Mouse (Mus musculus): ENCODE measurements around the gene Setd1b. TPM values are rescaled to one million over a fixed set of nuclear protein-coding genes. Genes with fewer than 3 reads are reported as not detected.

Gene Setd1b
- total RNA-seq, 2 experiments from 2014 or later, result 9.8 to 11.3 TPM

DNA sequence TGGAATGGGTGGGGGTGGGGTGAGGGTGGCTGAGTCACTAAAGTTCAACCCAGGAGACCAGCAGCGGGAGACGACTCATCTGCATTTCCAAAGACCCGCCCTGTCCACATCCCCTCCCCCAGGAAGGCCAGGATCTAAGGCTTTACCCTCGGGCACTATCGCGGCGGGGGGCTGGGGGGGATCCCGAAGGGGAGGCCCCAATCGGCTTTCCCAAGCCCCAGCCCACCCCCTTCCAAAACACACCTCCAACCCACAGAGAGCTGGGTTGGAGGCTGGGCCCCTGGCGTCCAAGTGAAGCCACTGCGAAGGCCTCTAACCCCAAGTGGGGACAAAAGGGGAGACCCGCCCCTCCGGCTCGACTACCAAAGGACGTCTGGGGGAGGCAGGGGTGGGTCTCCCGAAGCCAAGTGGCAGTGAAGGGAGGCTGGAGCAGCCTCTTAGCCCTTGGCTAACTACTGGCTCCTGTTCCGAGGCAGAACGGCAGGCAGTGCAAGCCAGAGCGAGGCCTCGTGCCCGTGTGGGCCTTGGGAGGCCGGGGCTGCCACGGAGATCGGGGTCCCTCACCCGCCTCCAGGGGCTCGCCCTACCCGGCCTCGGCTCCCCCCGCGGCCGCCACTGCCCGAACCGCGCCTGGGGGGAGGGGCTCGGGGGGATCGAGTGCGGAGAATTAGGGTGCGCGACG lies 3.6 kb upstream of the Setd1b start:
- DNase-seq, result peak; percentile 86
- intact Hi-C loops (cut with DNase I), result no loop called here
- Histone ChIP-seq H3K4me3 (peak overlapping the region; percentile 88), H3K27ac (peak overlapping the region; percentile 98)
- no peak; the same call in 1 of the 2 replicates for TF ChIP-seq CTCF (IDR thresholded peaks at IDR 0.05)

DNA sequence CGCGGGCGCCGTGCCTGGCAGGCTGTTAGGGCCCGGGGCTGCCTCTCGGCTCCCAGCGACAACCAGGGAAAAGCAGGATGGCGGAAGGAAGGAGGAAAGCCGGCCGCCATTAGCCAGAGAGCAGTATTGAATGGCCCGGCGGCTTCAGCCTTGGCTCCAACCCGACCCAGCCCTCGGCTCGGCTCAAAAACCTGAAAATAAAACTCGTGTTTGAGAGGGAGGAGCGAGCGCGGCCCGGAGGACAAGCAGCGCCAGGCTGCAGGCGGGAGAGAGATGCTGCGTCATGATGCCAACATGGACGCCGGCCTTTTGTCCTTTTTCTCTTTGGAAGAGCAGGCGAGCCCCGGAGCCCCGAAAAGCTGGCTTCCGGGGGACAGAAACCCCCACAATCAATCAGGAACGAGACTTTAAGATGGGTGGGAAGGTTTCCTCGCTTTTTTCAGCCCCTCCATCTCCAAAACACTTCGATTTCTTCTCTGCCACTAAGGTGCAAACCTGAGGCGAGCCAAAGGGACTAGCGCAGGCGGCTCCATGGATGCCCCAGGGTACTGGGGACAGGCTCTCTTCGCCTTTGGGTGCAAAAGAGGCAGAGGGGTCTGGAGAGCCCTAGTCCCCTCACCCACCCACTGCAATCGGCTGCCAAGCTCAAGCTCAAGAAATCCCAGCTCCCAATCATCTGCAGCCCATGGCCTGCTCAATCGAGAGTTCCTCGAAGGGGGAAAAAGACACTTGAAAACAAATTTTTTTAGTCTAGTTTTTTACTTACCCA lies 2.9 kb upstream of the Setd1b start:
- intact Hi-C loops (cut with DNase I), result no loop called here
- Histone ChIP-seq H3K27ac (peak overlapping the region; percentile 98), H3K4me3 (peak overlapping the region; percentile 88)
- DNase-seq, result peak; percentile 94
- TF ChIP-seq CTCF (IDR thresholded peaks at IDR 0.05), result no peak

- Histone ChIP-seq H3K27ac (peak overlapping the region; percentile 98), H3K4me3 (peak overlapping the region; percentile 88)
- DNase-seq, result peak; percentile 42
- no peak for TF ChIP-seq CTCF (IDR thresholded peaks at IDR 0.05)
- intact Hi-C loops (cut with DNase I), result no loop called here
Observed at GRCm38 (mm10) chr5:123139722-123140627, 2.0 kb upstream of the Setd1b start.

GRCm38 (mm10) chr5:123140694-123141554 lies 1.1 kb upstream of the Setd1b start:
- no peak for TF ChIP-seq CTCF (IDR thresholded peaks at IDR 0.05)
- intact Hi-C loops (cut with DNase I), result no loop called here
- Histone ChIP-seq H3K27ac (peak overlapping the region; percentile 98), H3K4me3 (peak overlapping the region; percentile 88)
- DNase-seq, result peak; percentile 94

- TF ChIP-seq CTCF (IDR thresholded peaks at IDR 0.05), result no peak
- Histone ChIP-seq H3K4me3 (peak overlapping the region; percentile 88), H3K27ac (peak overlapping the region; percentile 98)
- peak; percentile 70 for DNase-seq
- intact Hi-C loops (cut with DNase I), result no loop called here
Observed at GRCm38 (mm10) chr5:123141555-123142160, 335 bp upstream of the Setd1b start.

GRCm38 (mm10) chr5:123143251-123143970 lies 1.4 kb downstream of the Setd1b start:
- H3K27ac ChIP-seq, result peak overlapping the region; percentile 98
- peak; percentile 35 for DNase-seq
- peak overlapping the region; percentile 88 for H3K4me3 ChIP-seq
- intact Hi-C loops (cut with DNase I), result no loop called here
- no peak for TF ChIP-seq CTCF (IDR thresholded peaks at IDR 0.05)

DNA sequence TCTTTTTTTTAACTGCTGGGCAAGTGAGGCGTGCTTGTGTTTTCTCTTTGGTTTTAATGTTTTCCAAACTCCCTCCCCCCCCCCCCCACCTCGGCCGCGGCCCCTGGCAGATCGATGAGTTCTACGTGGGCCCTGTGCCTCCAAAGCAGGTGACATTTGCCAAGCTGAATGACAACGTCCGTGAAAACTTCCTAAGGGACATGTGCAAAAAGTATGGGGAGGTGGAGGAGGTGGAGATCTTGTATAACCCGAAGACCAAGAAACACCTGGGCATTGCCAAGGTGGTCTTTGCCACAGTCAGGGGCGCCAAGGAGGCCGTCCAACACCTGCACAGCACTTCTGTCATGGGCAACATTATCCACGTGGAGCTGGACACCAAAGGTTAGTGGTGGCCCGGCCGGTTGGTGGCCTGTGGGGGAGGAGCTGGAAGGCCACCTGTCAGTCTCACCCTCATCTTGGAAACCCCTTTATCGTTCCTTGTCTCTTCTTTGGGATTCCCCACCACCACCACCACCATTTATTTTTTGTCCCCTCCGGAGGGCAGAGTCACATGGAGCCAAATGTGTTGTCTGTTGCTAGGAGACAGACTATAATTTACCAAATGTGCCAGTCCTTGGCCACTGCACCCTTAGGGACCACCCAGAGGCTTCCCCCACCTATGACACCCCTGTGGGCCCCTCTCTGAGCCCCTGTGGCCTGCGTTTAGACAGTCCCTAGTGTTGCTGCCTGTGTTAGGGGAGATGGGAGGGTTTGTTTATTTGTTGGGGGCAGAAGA lies 2.2 kb downstream of the Setd1b start:
- Histone ChIP-seq H3K27ac (peak overlapping the region; percentile 98), H3K4me3 (peak overlapping the region; percentile 88)
- peak; percentile 29 for DNase-seq
- intact Hi-C loops (cut with DNase I), result no loop called here
- no peak for TF ChIP-seq CTCF (IDR thresholded peaks at IDR 0.05)

- peak overlapping the region; percentile 88 for H3K4me3 ChIP-seq
- peak overlapping the region; percentile 98 for H3K27ac ChIP-seq
- intact Hi-C loops (cut with DNase I), result no loop called here
- TF ChIP-seq CTCF (IDR thresholded peaks at IDR 0.05), result no peak
- no peak for DNase-seq
Observed at GRCm38 (mm10) chr5:123144746-123145590, 3.0 kb downstream of the Setd1b start.

GRCm38 (mm10) chr5:123146357-123146756 lies 4.4 kb downstream of the Setd1b start:
- no peak for DNase-seq
- TF ChIP-seq CTCF (IDR thresholded peaks at IDR 0.05), result no peak
- Histone ChIP-seq H3K4me3 (no peak overlapping the region), H3K27ac (no peak overlapping the region)
- intact Hi-C loops (cut with DNase I), result no loop called here
